Mouse (Mus musculus) kidney, embryonic 15.5 days (tissue): Measurements from ENCODE around the gene 1700028P14Rik. TPM values are rescaled to one million over a fixed set of nuclear protein-coding genes. Genes with fewer than 3 reads are reported as not detected.

Source experiments
- ATAC-seq: fragments of 200-750 bp; cut with Nextera tagmentation; replicated peaks from 2 replicates; pipeline ENCODE4 v1.8.0; 2017; ENCODE audit warnings: moderate TSS enrichment; ENCODE audit not compliant: low FRiP score
- H3K27ac ChIP-seq: fragments of 300-500 bp; sonication (generic); 2 replicates; pipeline ENCODE4 v1.5.1; 2015; ENCODE audit warnings: mild to moderate bottlenecking, inconsistent platforms
- H3K27me3 ChIP-seq: fragments of 300-500 bp; sonication (generic); 2 replicates; pipeline ENCODE4 v1.6.1; 2015; ENCODE audit warnings: inconsistent platforms
- H3K36me3 ChIP-seq: fragments of 300-500 bp; sonication (generic); 2 replicates; pipeline ENCODE4 v1.6.1; 2015; ENCODE audit warnings: inconsistent platforms
- H3K4me1 ChIP-seq: fragments of 300-500 bp; sonication (generic); 2 replicates; pipeline ENCODE4 v1.6.1; 2015; ENCODE audit warnings: inconsistent platforms
- H3K4me2 ChIP-seq: fragments of 300-500 bp; sonication (generic); 2 replicates; pipeline ENCODE4 v1.6.1; 2015; ENCODE audit warnings: moderate library complexity, mild to moderate bottlenecking, inconsistent platforms
- H3K4me3 ChIP-seq: fragments of 300-500 bp; sonication (generic); replicated peaks from 2 replicates; pipeline ENCODE4 v1.5.1; 2015; ENCODE audit warnings: mild to moderate bottlenecking, inconsistent platforms
- H3K9ac ChIP-seq: fragments of 300-500 bp; sonication (generic); 2 replicates; pipeline ENCODE4 v1.6.1; 2015; ENCODE audit warnings: mild to moderate bottlenecking, inconsistent platforms
- H3K9me3 ChIP-seq: fragments of 300-500 bp; sonication (generic); replicated peaks from 2 replicates; pipeline ENCODE4 v1.6.1; 2016; ENCODE audit warnings: inconsistent platforms
- WGBS: fragments of 180-500 bp; shearing (Covaris S2); methylation state at CpG from one replicate; pipeline ENCODE4 v1.1.7; 2015; ENCODE audit warnings: mixed read lengths; 5-methylcytosine and 5-hydroxymethylcytosine counted together
- polyA plus RNA-seq: library from polyadenylated mRNA; unstranded; fragments of >200 nt; fragmentation: Nextera tagmentation; extraction: Ambion mirVana; gene quantifications from 2 replicates; pipeline ENCODE4 v1.2.1, GENCODE M21; 2015

1700028P14Rik gene
- polyA plus RNA-seq, 1 experiment from 2014 or later, result 0.36 TPM

DNA sequence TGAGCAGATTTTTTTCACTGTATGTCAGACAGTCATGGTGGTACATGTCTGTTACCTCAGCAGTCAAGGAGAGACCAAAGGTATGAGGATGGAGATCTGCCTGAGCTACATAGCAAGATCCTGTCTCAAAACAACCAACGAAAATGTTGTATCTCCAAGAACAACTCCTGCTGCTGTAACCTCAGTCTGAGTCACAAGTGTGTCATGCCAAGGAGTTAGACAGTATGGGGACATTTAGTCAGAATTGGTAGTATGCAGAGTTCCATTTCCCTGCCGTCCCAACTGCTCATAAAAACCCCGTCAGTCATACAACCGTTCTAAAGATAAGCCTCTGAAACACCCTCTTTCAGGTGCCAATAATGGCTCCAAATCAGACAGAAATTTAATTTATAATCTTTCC lies 130.8 kb downstream of the 1700028P14Rik start:
- no peak for ATAC-seq
- no peak overlapping the region for H3K27ac ChIP-seq
- H3K27me3 ChIP-seq, result no peaks in the 10 kb centered on the region
- H3K9ac ChIP-seq, result no peak overlapping the region
- H3K4me1 ChIP-seq, result no peaks in the 10 kb centered on the region
- no peaks in the 10 kb centered on the region for H3K36me3 ChIP-seq
- no peak overlapping the region for H3K4me3 ChIP-seq
- no peak overlapping the region for H3K4me2 ChIP-seq
- WGBS, result 88% methylated on average over 4 of the region's 4 CpGs
- no peaks in the 10 kb centered on the region for H3K9me3 ChIP-seq

DNA sequence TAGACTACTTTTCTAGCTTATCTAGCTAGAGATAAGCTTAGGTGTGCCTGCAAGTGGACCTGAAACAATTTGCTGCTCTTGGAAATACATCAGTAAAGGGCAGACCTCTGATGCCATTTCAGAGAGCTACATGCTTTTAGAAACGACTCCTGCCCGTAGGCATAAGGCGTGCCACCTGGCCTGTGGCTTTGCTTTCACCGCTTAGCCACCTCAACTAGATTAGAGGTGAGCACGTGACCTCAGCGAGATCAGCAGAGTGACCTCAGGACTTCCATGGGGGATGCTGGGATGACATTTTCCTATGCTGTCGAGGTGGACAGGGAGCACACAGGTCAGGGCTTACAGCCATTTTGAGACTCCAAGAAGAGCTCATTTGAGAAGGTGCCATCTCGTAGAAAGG lies 131.5 kb downstream of the 1700028P14Rik start:
- 84% methylated on average over 8 of the region's 8 CpGs for WGBS
- Histone ChIP-seq H3K4me3 (no peak overlapping the region), H3K4me2 (no peak overlapping the region), H3K36me3 (no peaks in the 10 kb centered on the region), H3K27ac (no peak overlapping the region), H3K4me1 (no peaks in the 10 kb centered on the region), H3K9me3 (no peaks in the 10 kb centered on the region), H3K27me3 (no peaks in the 10 kb centered on the region), H3K9ac (no peak overlapping the region)
- no peak for ATAC-seq

DNA sequence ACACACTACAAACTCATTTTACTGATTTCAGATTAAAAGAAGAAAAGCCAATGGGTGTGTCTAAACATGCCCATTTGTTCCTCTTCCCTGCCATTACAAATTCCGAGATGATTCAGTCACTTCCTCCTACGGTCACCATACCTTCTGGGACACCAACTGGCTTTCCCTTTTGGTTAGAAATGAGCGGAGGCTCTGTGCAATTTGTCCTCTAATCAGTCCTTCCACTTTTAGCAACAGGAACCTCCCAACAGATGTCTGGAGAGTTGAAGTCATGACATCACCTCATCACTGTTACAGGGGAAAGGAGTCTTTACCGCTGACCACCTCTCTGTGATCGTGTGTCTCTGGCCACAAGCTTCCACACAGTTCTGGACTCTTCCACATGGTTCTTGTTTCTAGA lies 132.0 kb downstream of the 1700028P14Rik start:
- Histone ChIP-seq H3K4me3 (no peak overlapping the region), H3K27me3 (no peaks in the 10 kb centered on the region), H3K36me3 (no peaks in the 10 kb centered on the region), H3K4me1 (no peaks in the 10 kb centered on the region), H3K9me3 (no peaks in the 10 kb centered on the region), H3K4me2 (no peak overlapping the region), H3K9ac (no peak overlapping the region), H3K27ac (no peak overlapping the region)
- WGBS, result 64% methylated on average over 5 of the region's 5 CpGs
- no peak for ATAC-seq

DNA sequence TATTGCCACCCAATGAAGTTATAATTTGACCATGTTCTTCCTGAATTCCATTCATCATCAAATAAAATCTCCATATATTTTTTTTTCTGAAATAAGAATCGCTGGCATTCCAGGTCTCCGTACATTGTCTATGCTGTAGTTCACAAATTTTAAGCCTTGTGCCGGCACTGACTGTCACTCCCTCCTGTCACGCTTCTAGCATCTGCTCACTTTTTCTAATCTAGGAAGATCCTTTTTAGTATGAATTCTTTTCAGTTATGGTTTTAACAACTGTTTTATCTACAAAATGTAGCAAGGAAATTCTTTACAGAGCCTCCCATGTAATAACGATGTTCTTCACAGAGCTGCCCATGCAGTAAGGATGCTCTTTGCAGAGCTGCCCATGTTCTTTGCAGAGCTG lies 134.1 kb downstream of the 1700028P14Rik start:
- Histone ChIP-seq H3K9ac (no peak overlapping the region), H3K4me3 (no peak overlapping the region), H3K9me3 (no peaks in the 10 kb centered on the region), H3K4me2 (no peak overlapping the region), H3K36me3 (no peaks in the 10 kb centered on the region), H3K4me1 (no peaks in the 10 kb centered on the region), H3K27ac (no peak overlapping the region), H3K27me3 (no peaks in the 10 kb centered on the region)
- no peak for ATAC-seq
- 82% methylated on average over 5 of the region's 5 CpGs for WGBS

DNA sequence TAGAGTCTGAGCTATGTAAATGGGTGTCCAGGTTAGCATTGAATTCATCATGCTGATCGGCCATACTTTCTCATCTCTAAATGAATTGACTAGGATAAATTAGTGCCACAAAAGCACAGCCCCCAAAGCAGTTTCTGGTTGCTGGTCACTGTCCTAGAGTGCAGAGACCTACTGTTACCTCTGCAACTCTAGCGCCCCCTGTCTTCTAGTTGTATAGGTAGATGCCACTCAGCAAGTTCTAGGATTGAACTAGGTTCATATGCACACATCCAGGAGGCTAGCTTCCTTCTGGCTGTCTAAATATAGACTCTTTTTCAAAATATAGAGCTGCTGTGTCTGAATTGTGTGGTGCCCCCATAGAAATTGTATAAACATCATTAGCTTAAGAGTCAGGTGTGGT lies 141.3 kb downstream of the 1700028P14Rik start:
- H3K27ac ChIP-seq, result no peak overlapping the region
- no peak overlapping the region for H3K4me2 ChIP-seq
- WGBS, result 60% methylated on average over 2 of the region's 2 CpGs
- H3K4me1 ChIP-seq, result peaks cover 6% of the 10 kb centered on the region
- no peak overlapping the region for H3K4me3 ChIP-seq
- no peak for ATAC-seq
- H3K27me3 ChIP-seq, result no peaks in the 10 kb centered on the region
- H3K9me3 ChIP-seq, result no peaks in the 10 kb centered on the region
- H3K9ac ChIP-seq, result no peak overlapping the region
- H3K36me3 ChIP-seq, result no peaks in the 10 kb centered on the region

Other genes with a start within 250 kb of the 1700028P14Rik start
- 0.93 and 2.2 TPM in 2 replicates for gene Mamdc2, start 204.4 kb downstream of the 1700028P14Rik start, polyA plus RNA-seq
- 5.6 and 7.1 TPM in 2 replicates for gene Ptar1, start 34.6 kb upstream of the 1700028P14Rik start, polyA plus RNA-seq
- gene Apba1, start 106.1 kb upstream of the 1700028P14Rik start, polyA plus RNA-seq, result 0.91 and 0.92 TPM in 2 replicates